Mouse (Mus musculus) heart, postnatal 0 days (tissue): ENCODE results near the gene Snx13.

Source experiments
- CTCF ChIP-seq: IDR thresholded peaks from 2 replicates; pipeline ENCODE4 v1.5.1; 2016; ENCODE audit warnings: antibody characterized with exemption, control low read depth, low read depth
- EP300 ChIP-seq: IDR thresholded peaks from 2 replicates; pipeline ENCODE4 v1.6.1; 2016; ENCODE audit warnings: antibody characterized with exemption, low read depth

- TF ChIP-seq EP300: no peak
- no peak for TF ChIP-seq CTCF
Measured at GRCm38 (mm10) chr12:35008340-35009137, 38.4 kb upstream of the Snx13 start.
